Mouse (Mus musculus): ENCODE data around the gene Wdr74.

DNA sequence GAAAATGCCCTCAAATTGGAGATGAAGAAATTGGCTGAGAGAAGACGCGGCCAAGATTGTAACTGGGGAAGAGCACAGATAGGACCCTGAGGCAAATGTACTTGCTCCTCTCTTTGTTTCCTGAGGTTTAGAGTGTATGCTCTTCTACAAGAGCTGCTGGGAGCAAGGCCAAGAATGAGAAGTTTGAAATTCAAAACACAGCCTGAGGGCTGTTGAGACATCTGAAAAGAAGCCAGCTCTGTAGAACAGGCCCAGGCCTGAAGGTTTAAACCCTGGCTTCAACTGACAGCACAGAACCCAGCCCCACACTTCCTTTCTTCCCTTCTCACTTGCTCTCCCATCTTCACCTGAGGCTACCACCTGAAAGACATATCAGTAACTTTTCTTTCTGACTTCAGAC lies 25.6 kb upstream of the Wdr74 start:
- no peak for TF ChIP-seq EP300 (IDR thresholded peaks at IDR 0.05; ENCODE audit: low read depth)
- no peak for TF ChIP-seq CTCF (IDR thresholded peaks at IDR 0.05; ENCODE audit: low read depth)

Data from heart, postnatal 0 days (tissue).